Mouse (Mus musculus) ES-Bruce4 (cell line): ENCODE results near the gene Clrn3.

Experiments
- CTCF ChIP-seq: IDR thresholded peaks from one replicate; pipeline ENCODE4 v1.8.1; 2011; ENCODE audit warnings: low read depth, low read length
- POLR2A ChIP-seq: IDR thresholded peaks from one replicate; pipeline ENCODE4 v1.8.1; 2011; ENCODE audit warnings: low read length; ENCODE audit not compliant: insufficient read depth

GRCm38 (mm10) chr7:135508602-135509001 is 19.9 kb downstream of the Clrn3 start:
- TF ChIP-seq CTCF: no peak
- TF ChIP-seq POLR2A: no peak
